Mouse (Mus musculus) erythroblast, embryonic 14.5 days (primary cell): ENCODE measurements around the gene P4ha3. TPM values are rescaled to one million over a fixed set of nuclear protein-coding genes. Genes with fewer than 3 reads are reported as not detected.

ENCODE experiments used
- H3K27me3 ChIP-seq: 2 replicates; pipeline ENCODE4 v1.6.1; 2012; ENCODE audit warnings: inconsistent platforms; ENCODE audit not compliant: control insufficient read depth
- H3K36me3 ChIP-seq: 2 replicates; pipeline ENCODE4 v1.6.1; 2012; ENCODE audit warnings: mild to moderate bottlenecking, inconsistent platforms; ENCODE audit not compliant: control insufficient read depth
- H3K4me1 ChIP-seq: 2 replicates; pipeline ENCODE4 v1.6.1; 2012; ENCODE audit warnings: inconsistent platforms; ENCODE audit not compliant: control insufficient read depth
- H3K4me3 ChIP-seq: replicated peaks from 2 replicates; pipeline ENCODE3; 2012; ENCODE audit warnings: moderate library complexity, mild to moderate bottlenecking, inconsistent platforms
- H3K9me3 ChIP-seq: 2 replicates; pipeline ENCODE4 v1.6.1; 2012; ENCODE audit warnings: low read length, inconsistent platforms, mixed read lengths; ENCODE audit not compliant: control insufficient read depth
- GATA1 ChIP-seq: IDR thresholded peaks from 2 replicates; pipeline ENCODE4 v1.6.1; 2012; ENCODE audit warnings: low read length, inconsistent platforms, mixed read lengths
- TAL1 ChIP-seq: IDR thresholded peaks from 3 replicates; pipeline ENCODE4 v1.6.1; 2012; ENCODE audit warnings: low read length, inconsistent platforms, mixed read lengths
- polyA plus RNA-seq: library from polyadenylated mRNA; stranded (reverse); fragments of >175 nt; gene quantifications from 2 replicates; pipeline ENCODE4 v1.2.3, GENCODE M21; 2012

P4ha3 gene
- polyA plus RNA-seq, 1 experiment, result not detected

- no peak overlapping the region for H3K4me3 ChIP-seq
- no peaks in the 10 kb centered on the region for H3K4me1 ChIP-seq
- H3K9me3 ChIP-seq, result no peaks in the 10 kb centered on the region
- peaks cover 2% of the 10 kb centered on the region; the same call in 1 of the 2 replicates for H3K27me3 ChIP-seq
- TF ChIP-seq TAL1, result no peak
- no peak for TF ChIP-seq GATA1
- no peaks in the 10 kb centered on the region for H3K36me3 ChIP-seq
Observed at GRCm38 (mm10) chr7:100298861-100299510, 13.7 kb downstream of the P4ha3 start.

- H3K36me3 ChIP-seq, result no peaks in the 10 kb centered on the region
- no peaks in the 10 kb centered on the region for H3K27me3 ChIP-seq
- no peaks in the 10 kb centered on the region; the same call in 1 of the 2 replicates for H3K4me1 ChIP-seq
- no peaks in the 10 kb centered on the region for H3K9me3 ChIP-seq
- H3K4me3 ChIP-seq, result no peak overlapping the region
- TF ChIP-seq GATA1 (no peak), TAL1 (no peak)
Observed at GRCm38 (mm10) chr7:100301390-100301789, 16.1 kb downstream of the P4ha3 start.

- no peak for TF ChIP-seq GATA1
- no peak overlapping the region for H3K4me3 ChIP-seq
Observed at GRCm38 (mm10) chr7:100302316-100302715, 17.0 kb downstream of the P4ha3 start.

GRCm38 (mm10) chr7:100305894-100306293 lies 20.6 kb downstream of the P4ha3 start:
- no peaks in the 10 kb centered on the region for H3K9me3 ChIP-seq
- no peaks in the 10 kb centered on the region for H3K36me3 ChIP-seq
- H3K27me3 ChIP-seq, result no peaks in the 10 kb centered on the region; the same call in 1 of the 2 replicates
- H3K4me3 ChIP-seq, result no peak overlapping the region
- peaks cover 2% of the 10 kb centered on the region for H3K4me1 ChIP-seq
- TF ChIP-seq GATA1 (no peak), TAL1 (no peak)

More at GRCm38 (mm10) chr7:100302316-100302715, 17.0 kb downstream of the P4ha3 start:
- H3K36me3 ChIP-seq, result no peaks in the 10 kb centered on the region
- H3K9me3 ChIP-seq, result no peaks in the 10 kb centered on the region
- no peaks in the 10 kb centered on the region; the same call in 1 of the 2 replicates for H3K4me1 ChIP-seq
- H3K27me3 ChIP-seq, result no peaks in the 10 kb centered on the region

GRCm38 (mm10) chr7:100307872-100308653 lies 22.7 kb downstream of the P4ha3 start:
- Histone ChIP-seq H3K4me3 (no peak overlapping the region), H3K4me1 (peaks cover 7% of the 10 kb centered on the region), H3K27me3 (no peaks in the 10 kb centered on the region; the same call in 1 of the 2 replicates), H3K36me3 (no peaks in the 10 kb centered on the region), H3K9me3 (no peaks in the 10 kb centered on the region)
- no peak for TF ChIP-seq GATA1
- no peak for TF ChIP-seq TAL1

- H3K4me3 ChIP-seq, result no peak overlapping the region
- peaks cover 8% of the 10 kb centered on the region for H3K4me1 ChIP-seq
- no peaks in the 10 kb centered on the region; the same call in 1 of the 2 replicates for H3K27me3 ChIP-seq
- H3K9me3 ChIP-seq, result no peaks in the 10 kb centered on the region
- no peaks in the 10 kb centered on the region for H3K36me3 ChIP-seq
- TF ChIP-seq TAL1 (no peak), GATA1 (no peak)
Observed at GRCm38 (mm10) chr7:100309216-100309615, 23.9 kb downstream of the P4ha3 start.

- H3K4me1 ChIP-seq, result peaks cover 8% of the 10 kb centered on the region
- H3K9me3 ChIP-seq, result no peaks in the 10 kb centered on the region
- no peaks in the 10 kb centered on the region for H3K36me3 ChIP-seq
- TF ChIP-seq TAL1, result no peak
- no peak for TF ChIP-seq GATA1
- no peaks in the 10 kb centered on the region; the same call in 1 of the 2 replicates for H3K27me3 ChIP-seq
- no peak overlapping the region for H3K4me3 ChIP-seq
Observed at GRCm38 (mm10) chr7:100309679-100310078, 24.4 kb downstream of the P4ha3 start.

GRCm38 (mm10) chr7:100310290-100310689 lies 25.0 kb downstream of the P4ha3 start:
- Histone ChIP-seq H3K4me1 (peaks cover 8% of the 10 kb centered on the region), H3K4me3 (no peak overlapping the region), H3K9me3 (no peaks in the 10 kb centered on the region), H3K36me3 (no peaks in the 10 kb centered on the region), H3K27me3 (no peaks in the 10 kb centered on the region; the same call in 1 of the 2 replicates)
- TF ChIP-seq GATA1 (no peak), TAL1 (no peak)

GRCm38 (mm10) chr7:100312716-100313115 lies 27.4 kb downstream of the P4ha3 start:
- no peaks in the 10 kb centered on the region for H3K36me3 ChIP-seq
- no peaks in the 10 kb centered on the region; the same call in 1 of the 2 replicates for H3K27me3 ChIP-seq
- H3K4me1 ChIP-seq, result peaks cover 21% of the 10 kb centered on the region
- H3K9me3 ChIP-seq, result no peaks in the 10 kb centered on the region
- H3K4me3 ChIP-seq, result no peak overlapping the region
- TF ChIP-seq GATA1 (no peak), TAL1 (no peak)
